Mouse (Mus musculus) kidney, postnatal 0 days (tissue): ENCODE data around the gene Pum1. TPM values are rescaled to one million over a fixed set of nuclear protein-coding genes. Genes with fewer than 3 reads are reported as not detected.

Experiments used
- ATAC-seq: fragments of 200-750 bp; cut with Nextera tagmentation; replicated peaks from 2 replicates; pipeline ENCODE4 v1.8.0; 2017; ENCODE audit warnings: low read depth, moderate number of reproducible peaks, moderate TSS enrichment, moderate library complexity; ENCODE audit not compliant: low FRiP score
- DNase-seq: peaks from one replicate; pipeline ENCODE4 v3.0.0-alpha.2; 2016; ENCODE audit warnings: low spot score
- H3K27ac ChIP-seq: fragments of 300-500 bp; sonication (generic); 2 replicates; pipeline ENCODE4 v1.5.1; 2014; ENCODE audit warnings: mild to moderate bottlenecking
- H3K27me3 ChIP-seq: fragments of 300-500 bp; sonication (generic); 2 replicates; pipeline ENCODE4 v1.6.1; 2014; ENCODE audit warnings: low read length, mixed read lengths; ENCODE audit not compliant: insufficient read depth
- H3K36me3 ChIP-seq: fragments of 300-500 bp; sonication (generic); 2 replicates; pipeline ENCODE4 v1.6.1; 2014; ENCODE audit warnings: low read length, mixed read lengths; ENCODE audit not compliant: insufficient read depth
- H3K4me1 ChIP-seq: fragments of 300-500 bp; sonication (generic); replicated peaks from 2 replicates; pipeline ENCODE4 v1.6.1; 2014; ENCODE audit warnings: antibody characterized with exemption, low read length, mixed read lengths; ENCODE audit not compliant: insufficient read depth
- H3K4me2 ChIP-seq: fragments of 300-500 bp; sonication (generic); 2 replicates; pipeline ENCODE4 v1.6.1; 2014; ENCODE audit warnings: mild to moderate bottlenecking, low read length, moderate library complexity, mixed read lengths
- H3K4me3 ChIP-seq: fragments of 300-500 bp; sonication (generic); replicated peaks from 2 replicates; pipeline ENCODE4 v1.5.1; 2014; ENCODE audit warnings: low read depth, low read length
- H3K9ac ChIP-seq: fragments of 300-500 bp; sonication (generic); 2 replicates; pipeline ENCODE4 v1.6.1; 2014; ENCODE audit warnings: low read depth, low read length
- H3K9me3 ChIP-seq: fragments of 300-500 bp; sonication (generic); replicated peaks from 2 replicates; pipeline ENCODE4 v1.6.1; 2016; ENCODE audit warnings: low read length, inconsistent platforms, mixed read lengths
- CTCF ChIP-seq: IDR thresholded peaks from 2 replicates; pipeline ENCODE4 v1.5.1; 2016; ENCODE audit warnings: antibody characterized with exemption, low read depth, mild to moderate bottlenecking, moderate library complexity
- WGBS: fragments of 180-500 bp; shearing (Covaris S2); extraction: QIAGEN DNeasy Blood & Tissue Kit; methylation state at CpG from one replicate; pipeline ENCODE4 v1.1.7; 2014; 5-methylcytosine and 5-hydroxymethylcytosine counted together
- polyA plus RNA-seq: library from polyadenylated mRNA; unstranded; fragments of >200 nt; fragmentation: Nextera tagmentation; extraction: Ambion mirVana; gene quantifications from 2 replicates; pipeline ENCODE4 v1.2.1, GENCODE M21; 2015

Pum1 gene
- polyA plus RNA-seq, 1 experiment from 2014 or later = 56.7 TPM

DNA sequence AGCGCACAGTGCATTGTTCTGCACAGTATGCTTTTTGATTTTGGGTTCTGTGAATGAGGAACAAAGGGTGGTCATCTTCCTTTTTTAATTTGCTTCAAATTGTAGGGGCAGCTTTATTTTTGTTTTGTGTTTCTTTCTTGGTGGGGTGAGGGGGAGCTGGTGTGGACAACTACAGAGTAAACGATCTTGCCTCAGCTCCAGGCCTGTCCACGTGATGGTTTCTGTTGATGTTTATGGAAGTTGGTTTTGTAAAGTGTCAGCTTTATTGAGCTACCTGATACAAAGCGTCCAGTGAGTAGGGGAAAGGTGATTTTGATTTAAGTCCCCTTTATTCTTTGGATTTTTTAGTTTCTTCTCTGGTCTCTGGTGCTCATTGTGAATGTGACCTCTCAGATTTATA is 72.8 kb downstream of the Pum1 start:
- TF ChIP-seq CTCF = no peak
- DNase-seq (no peak), ATAC-seq (no peak)
- WGBS = 60% methylated on average over 4 of the region's 4 CpGs
- peaks cover 15% of the 10 kb centered on the region for H3K36me3 ChIP-seq
- no peak overlapping the region for H3K27ac ChIP-seq
- H3K4me2 ChIP-seq = no peak overlapping the region
- no peaks in the 10 kb centered on the region for H3K27me3 ChIP-seq
- no peak overlapping the region for H3K9ac ChIP-seq
- H3K4me3 ChIP-seq = no peak overlapping the region
- H3K4me1 ChIP-seq = no peaks in the 10 kb centered on the region
- no peaks in the 10 kb centered on the region for H3K9me3 ChIP-seq

DNA sequence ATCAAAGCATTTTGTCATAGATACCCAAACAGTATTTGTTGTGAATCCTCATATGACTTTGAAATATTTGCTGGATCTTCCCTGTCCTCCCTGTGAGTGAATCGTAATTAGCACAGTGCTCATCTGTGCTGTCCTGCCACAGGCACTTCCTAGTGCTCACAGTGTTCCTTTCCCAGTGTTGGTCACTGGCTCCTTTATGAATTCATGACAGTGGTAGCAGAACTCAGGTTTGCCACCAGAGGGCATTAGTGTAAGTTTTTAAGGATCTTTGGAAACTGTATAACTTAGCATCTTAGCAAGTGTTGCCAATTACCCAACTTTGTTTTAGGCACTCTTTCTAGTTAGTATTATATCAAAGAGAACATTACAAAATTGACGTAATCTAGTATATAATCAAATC is 75.4 kb downstream of the Pum1 start:
- Histone ChIP-seq H3K9me3 (no peaks in the 10 kb centered on the region), H3K4me3 (no peak overlapping the region), H3K9ac (no peak overlapping the region), H3K27me3 (no peaks in the 10 kb centered on the region), H3K4me1 (no peaks in the 10 kb centered on the region), H3K27ac (no peak overlapping the region), H3K36me3 (peaks cover 26% of the 10 kb centered on the region), H3K4me2 (no peak overlapping the region)
- no peak for ATAC-seq
- peak; percentile 83 for DNase-seq
- 63% methylated on average over 2 of the region's 2 CpGs for WGBS
- peak; percentile 72 for TF ChIP-seq CTCF

DNA sequence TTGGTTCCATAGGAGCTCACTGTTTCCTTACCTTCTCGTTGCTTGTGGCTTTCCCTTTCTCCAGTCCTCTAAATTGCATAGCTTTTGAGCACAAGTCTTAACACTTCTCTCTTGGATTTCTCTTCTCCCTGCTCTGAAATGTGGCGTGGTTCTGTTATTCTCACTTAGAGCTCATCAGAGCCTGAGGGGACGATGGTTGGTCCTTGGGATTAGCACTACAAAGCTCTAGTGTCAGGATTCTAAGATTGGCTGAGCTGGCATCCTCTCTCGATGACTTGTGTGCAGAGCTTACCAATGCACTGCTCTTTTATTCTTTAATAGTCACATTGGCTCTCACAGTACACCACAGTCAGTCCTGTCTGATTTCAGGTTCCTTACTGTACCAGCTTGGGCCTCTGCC is 80.9 kb downstream of the Pum1 start:
- WGBS = 83% methylated on average over 4 of the region's 4 CpGs
- Histone ChIP-seq H3K4me3 (no peak overlapping the region), H3K4me1 (no peaks in the 10 kb centered on the region), H3K4me2 (no peak overlapping the region), H3K27ac (no peak overlapping the region), H3K36me3 (peaks cover 70% of the 10 kb centered on the region), H3K9me3 (no peaks in the 10 kb centered on the region), H3K27me3 (no peaks in the 10 kb centered on the region), H3K9ac (no peak overlapping the region)
- no peak for DNase-seq
- no peak for ATAC-seq
- TF ChIP-seq CTCF = no peak

DNA sequence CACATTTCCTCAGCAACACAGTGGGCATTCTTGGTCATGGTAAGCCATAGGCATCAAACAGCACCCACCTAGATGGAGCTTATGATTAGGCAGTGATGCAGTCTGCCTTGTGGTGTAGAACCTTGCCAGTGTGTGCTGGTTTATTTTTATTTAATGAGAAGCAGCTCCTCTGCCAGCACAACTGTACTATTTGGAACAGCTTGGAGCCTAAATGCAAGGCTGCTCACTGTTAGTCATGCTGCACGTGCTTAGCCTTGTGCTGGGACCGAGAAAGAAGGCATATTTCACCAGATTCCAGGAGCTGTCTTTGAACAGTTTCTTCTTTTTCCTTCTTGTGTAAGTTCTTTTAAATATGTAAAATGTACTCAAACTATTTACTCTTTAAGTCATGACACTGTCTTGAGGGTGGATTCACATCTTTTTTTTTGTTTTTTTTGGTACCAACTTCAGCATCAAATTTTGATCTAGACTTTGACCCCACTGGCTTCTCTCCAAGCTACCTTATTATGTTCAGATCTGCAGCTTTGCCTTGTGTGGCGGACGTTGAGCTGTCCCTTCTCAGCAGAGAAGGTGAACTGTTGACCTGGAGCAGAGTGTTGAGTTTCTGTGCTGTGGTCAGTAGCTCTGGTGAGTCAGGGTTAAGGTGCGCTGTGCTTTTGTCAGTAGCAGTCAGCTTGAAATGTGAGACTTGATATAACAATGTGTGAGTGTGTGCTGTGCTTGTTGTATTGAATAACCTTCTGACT is 82.6 kb downstream of the Pum1 start:
- Histone ChIP-seq H3K9ac (no peak overlapping the region), H3K4me1 (no peaks in the 10 kb centered on the region), H3K27me3 (no peaks in the 10 kb centered on the region), H3K27ac (no peak overlapping the region), H3K36me3 (peaks cover 77% of the 10 kb centered on the region), H3K4me3 (no peak overlapping the region), H3K4me2 (no peak overlapping the region), H3K9me3 (no peaks in the 10 kb centered on the region)
- no peak for ATAC-seq
- TF ChIP-seq CTCF = no peak
- DNase-seq = peak; percentile 38
- 52% methylated on average over 5 of the region's 5 CpGs for WGBS

DNA sequence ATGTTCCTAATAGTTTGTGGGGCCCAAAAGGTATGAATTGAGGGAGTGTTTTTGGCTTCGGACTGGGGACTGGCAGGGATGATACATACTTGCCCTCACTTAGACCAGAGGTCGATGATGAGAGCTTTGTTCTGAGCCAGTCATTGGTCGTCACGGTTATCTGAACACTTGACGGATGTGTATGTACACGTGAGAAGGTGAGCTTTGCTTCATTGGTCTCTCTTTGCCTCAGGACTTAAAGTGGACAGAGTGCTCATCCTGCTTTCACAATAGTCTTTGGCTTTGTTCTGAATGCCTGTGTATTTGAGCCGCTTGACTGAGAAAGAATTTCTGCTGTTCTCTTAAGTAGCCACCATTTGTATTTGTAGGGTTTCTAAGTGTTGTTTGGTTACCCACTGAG is 86.4 kb downstream of the Pum1 start:
- Histone ChIP-seq H3K4me2 (no peak overlapping the region), H3K27me3 (no peaks in the 10 kb centered on the region), H3K9me3 (no peaks in the 10 kb centered on the region), H3K36me3 (peaks cover 79% of the 10 kb centered on the region), H3K4me3 (no peak overlapping the region), H3K27ac (no peak overlapping the region), H3K9ac (no peak overlapping the region), H3K4me1 (no peaks in the 10 kb centered on the region)
- DNase-seq = peak; percentile 4
- 56% methylated on average over 7 of the region's 7 CpGs for WGBS
- TF ChIP-seq CTCF = no peak
- peak; percentile 65 for ATAC-seq

DNA sequence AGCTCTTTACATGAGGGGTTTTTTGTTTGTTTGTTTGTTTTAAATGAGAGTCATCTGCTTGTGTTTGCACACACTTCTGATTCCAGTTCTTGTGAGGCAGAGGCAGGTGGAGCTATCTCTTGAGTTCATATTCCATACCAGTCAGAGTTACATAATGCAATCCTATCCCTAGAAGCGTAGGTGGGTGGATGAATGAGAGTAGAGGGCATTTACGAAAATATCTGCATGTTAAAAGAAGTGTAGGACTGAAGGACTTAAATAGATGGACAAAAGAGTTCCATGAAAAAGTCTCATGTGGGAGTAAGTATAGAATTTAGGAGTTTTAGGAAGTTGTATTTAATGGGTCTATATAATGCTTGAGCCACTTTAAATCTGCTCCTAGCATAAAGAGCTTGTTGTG is 88.8 kb downstream of the Pum1 start:
- Histone ChIP-seq H3K4me2 (no peak overlapping the region), H3K9ac (no peak overlapping the region), H3K27me3 (no peaks in the 10 kb centered on the region), H3K9me3 (no peaks in the 10 kb centered on the region), H3K27ac (no peak overlapping the region), H3K36me3 (peaks cover 68% of the 10 kb centered on the region), H3K4me3 (no peak overlapping the region), H3K4me1 (no peaks in the 10 kb centered on the region)
- 94% methylated on average over 2 of the region's 2 CpGs for WGBS
- ATAC-seq (no peak), DNase-seq (no peak)
- TF ChIP-seq CTCF = no peak

DNA sequence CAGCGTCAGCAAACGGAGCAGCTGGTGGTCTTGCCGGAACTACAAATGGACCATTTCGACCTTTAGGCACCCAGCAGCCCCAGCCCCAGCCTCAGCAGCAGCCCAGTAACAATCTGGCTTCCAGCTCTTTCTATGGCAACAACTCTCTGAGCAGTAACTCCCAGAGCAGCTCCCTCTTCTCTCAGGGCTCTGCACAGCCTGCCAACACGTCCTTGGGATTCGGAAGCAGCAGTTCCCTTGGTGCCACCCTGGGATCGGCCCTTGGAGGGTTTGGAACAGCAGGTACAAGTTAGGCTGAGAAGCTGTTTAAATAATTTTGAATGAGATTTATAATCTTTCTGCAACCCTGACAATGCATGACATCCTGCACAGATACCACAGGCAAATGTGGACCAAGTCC is 89.5 kb downstream of the Pum1 start:
- Histone ChIP-seq H3K9me3 (no peaks in the 10 kb centered on the region), H3K27ac (no peak overlapping the region), H3K27me3 (no peaks in the 10 kb centered on the region), H3K4me2 (no peak overlapping the region), H3K9ac (no peak overlapping the region), H3K4me1 (no peaks in the 10 kb centered on the region), H3K4me3 (no peak overlapping the region), H3K36me3 (peaks cover 69% of the 10 kb centered on the region)
- DNase-seq (no peak), ATAC-seq (no peak)
- TF ChIP-seq CTCF = no peak
- 72% methylated on average over 7 of the region's 7 CpGs for WGBS
